Mouse (Mus musculus) thymus, adult 2 months (tissue): ENCODE measurements around the gene Colq.

ENCODE experiments used
- CTCF ChIP-seq: fragments of 200-500 bp; IDR thresholded peaks from 2 replicates; pipeline ENCODE4 v1.5.1; 2012; ENCODE audit warnings: mild to moderate bottlenecking, control low read depth, low read length, moderate library complexity, borderline replicate concordance; ENCODE audit not compliant: control insufficient read depth, poor library complexity, insufficient read depth; ENCODE audit errors: extremely low read depth
- POLR2A ChIP-seq: fragments of 200-500 bp; IDR thresholded peaks from 2 replicates; pipeline ENCODE4 v1.6.1; 2012; ENCODE audit warnings: mild to moderate bottlenecking, low read length, control low read depth, moderate library complexity; ENCODE audit not compliant: control insufficient read depth, poor library complexity, insufficient read depth; ENCODE audit errors: extremely low read depth

DNA sequence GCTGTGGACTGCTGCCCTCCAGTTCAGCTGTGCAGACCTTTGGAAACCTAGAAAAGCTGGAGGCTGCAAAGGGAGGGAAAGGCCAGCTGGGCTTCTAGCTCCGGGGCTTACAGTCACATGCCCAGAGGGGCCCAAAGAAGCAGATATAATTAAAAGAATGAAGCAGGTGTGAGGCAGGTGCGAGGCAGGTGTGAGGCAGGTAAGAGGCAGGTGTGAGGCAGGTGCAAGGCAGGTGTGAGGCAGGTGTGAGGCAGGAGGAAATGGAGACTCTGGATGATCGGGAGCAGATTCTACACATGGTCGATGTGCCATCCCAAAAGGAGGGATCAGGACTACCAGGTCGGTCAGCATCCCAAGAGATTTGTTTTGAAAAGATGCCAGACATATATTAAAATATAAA lies 19.7 kb downstream of the Colq start:
- no peak for TF ChIP-seq CTCF
- TF ChIP-seq POLR2A, result no peak
